Mouse (Mus musculus) stomach, embryonic 16.5 days (tissue): Measurements from ENCODE around the gene Gm17662. TPM values are rescaled to one million over a fixed set of nuclear protein-coding genes. Genes with fewer than 3 reads are reported as not detected.

Source experiments
- ATAC-seq: fragments of 200-750 bp; cut with Nextera tagmentation; 2 replicates; pipeline ENCODE4 v1.8.0; 2017; ENCODE audit warnings: moderate number of reproducible peaks, moderate TSS enrichment; ENCODE audit not compliant: insufficient read depth, low FRiP score
- H3K27ac ChIP-seq: fragments of 300-500 bp; sonication (generic); 2 replicates; pipeline ENCODE4 v1.5.1; 2014; ENCODE audit warnings: low read length
- H3K27me3 ChIP-seq: fragments of 300-500 bp; sonication (generic); 2 replicates; pipeline ENCODE4 v1.6.1; 2014; ENCODE audit warnings: low read length, control low read depth, mixed read lengths; ENCODE audit not compliant: control insufficient read depth, insufficient read depth
- H3K36me3 ChIP-seq: fragments of 300-500 bp; sonication (generic); 2 replicates; pipeline ENCODE4 v1.6.1; 2014; ENCODE audit warnings: low read length; ENCODE audit not compliant: control insufficient read depth, insufficient read depth
- H3K4me1 ChIP-seq: fragments of 300-500 bp; sonication (generic); 2 replicates; pipeline ENCODE4 v1.6.1; 2014; ENCODE audit warnings: low read length, control low read depth, mixed read lengths; ENCODE audit not compliant: control insufficient read depth, insufficient read depth
- H3K4me2 ChIP-seq: fragments of 300-500 bp; sonication (generic); 2 replicates; pipeline ENCODE4 v1.6.1; 2014; ENCODE audit warnings: low read depth, low read length, mixed read lengths
- H3K4me3 ChIP-seq: fragments of 300-500 bp; sonication (generic); replicated peaks from 2 replicates; pipeline ENCODE4 v1.5.1; 2014; ENCODE audit warnings: mild to moderate bottlenecking, low read length
- H3K9ac ChIP-seq: fragments of 300-500 bp; sonication (generic); 2 replicates; pipeline ENCODE4 v1.6.1; 2014; ENCODE audit warnings: low read length
- H3K9me3 ChIP-seq: fragments of 300-500 bp; sonication (generic); replicated peaks from 2 replicates; pipeline ENCODE4 v1.6.1; 2016; ENCODE audit warnings: low read length, control low read depth; ENCODE audit not compliant: control insufficient read depth
- WGBS: fragments of 180-500 bp; shearing (Covaris S2); extraction: QIAGEN DNeasy Blood & Tissue Kit; methylation state at CpG from one replicate; pipeline ENCODE4 v1.1.7; 2014; 5-methylcytosine and 5-hydroxymethylcytosine counted together
- polyA plus RNA-seq: library from polyadenylated mRNA; unstranded; fragments of >200 nt; fragmentation: Nextera tagmentation; extraction: Ambion mirVana; gene quantifications from 2 replicates; pipeline ENCODE4 v1.2.1, GENCODE M21; 2015

Gm17662 gene
- polyA plus RNA-seq, 1 experiment from 2014 or later: not detected

- ATAC-seq: no peak
- Histone ChIP-seq H3K4me2 (no peak overlapping the region), H3K9me3 (no peaks in the 10 kb centered on the region), H3K36me3 (no peaks in the 10 kb centered on the region), H3K4me3 (no peak overlapping the region), H3K4me1 (no peaks in the 10 kb centered on the region), H3K27ac (no peak overlapping the region), H3K27me3 (no peaks in the 10 kb centered on the region), H3K9ac (no peak overlapping the region)
- WGBS: 86% methylated on average over 6 of the region's 6 CpGs
Measured at GRCm38 (mm10) chr4:104905049-104905448, 47.9 kb downstream of the Gm17662 start.

Other genes starting within 250 kb of the Gm17662 start
- gene C8b, start 91.0 kb upstream of the Gm17662 start, polyA plus RNA-seq: 2.1 TPM in 2 replicates
- 0.30 and 0.52 TPM in 2 replicates for gene C8a, start 19.1 kb downstream of the Gm17662 start, polyA plus RNA-seq
- 0.09 TPM in 1 of 2 replicates, not detected in the other for gene Fyb2, start 56.1 kb downstream of the Gm17662 start, polyA plus RNA-seq